Mouse (Mus musculus) ovary, postnatal 10 days (tissue): ENCODE measurements around the gene Pafah1b2.

Experiments
- DNase-seq: peaks from one replicate; pipeline ENCODE4 v3.0.0; 2022; ENCODE audit warnings: low spot score

Pafah1b2 gene

DNA sequence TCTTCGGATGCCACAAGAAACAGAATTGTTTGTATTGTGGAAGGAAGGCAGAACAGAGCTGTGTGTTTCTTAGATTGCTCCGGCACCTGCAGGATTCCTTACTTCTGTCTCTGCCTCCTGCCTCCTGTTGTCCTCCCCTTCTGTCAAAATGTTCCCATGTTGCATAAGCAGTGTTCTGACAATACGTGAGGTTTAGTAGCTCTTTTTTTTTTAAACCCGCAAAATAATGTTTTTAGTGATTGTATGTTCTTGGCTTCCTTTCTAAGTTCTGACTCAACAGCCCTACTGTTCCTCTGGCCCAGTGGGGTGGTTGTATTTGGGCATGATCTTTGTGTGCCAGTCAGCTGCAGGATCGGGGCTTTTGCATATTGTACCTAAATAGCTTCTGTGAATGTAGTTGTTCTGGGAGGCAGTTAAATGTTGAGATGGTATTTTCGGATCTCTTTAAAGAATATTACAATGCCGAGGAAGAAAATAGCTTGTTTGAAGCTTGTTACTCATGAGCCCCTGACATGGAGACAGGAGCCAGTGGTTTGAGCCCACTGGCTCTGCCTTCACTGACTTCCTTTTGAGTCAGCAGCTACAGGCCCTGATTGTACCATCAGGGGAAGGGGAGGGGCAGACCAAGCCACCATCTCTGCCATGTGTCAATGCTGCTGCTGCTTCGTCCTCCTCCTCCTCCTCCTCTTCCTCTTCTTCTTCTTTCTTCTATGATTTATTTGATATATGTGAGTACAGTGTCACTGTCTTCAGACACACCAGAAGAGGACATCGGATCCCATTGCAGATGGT is 13.8 kb upstream of the Pafah1b2 start:
- DNase-seq, result no peak

DNA sequence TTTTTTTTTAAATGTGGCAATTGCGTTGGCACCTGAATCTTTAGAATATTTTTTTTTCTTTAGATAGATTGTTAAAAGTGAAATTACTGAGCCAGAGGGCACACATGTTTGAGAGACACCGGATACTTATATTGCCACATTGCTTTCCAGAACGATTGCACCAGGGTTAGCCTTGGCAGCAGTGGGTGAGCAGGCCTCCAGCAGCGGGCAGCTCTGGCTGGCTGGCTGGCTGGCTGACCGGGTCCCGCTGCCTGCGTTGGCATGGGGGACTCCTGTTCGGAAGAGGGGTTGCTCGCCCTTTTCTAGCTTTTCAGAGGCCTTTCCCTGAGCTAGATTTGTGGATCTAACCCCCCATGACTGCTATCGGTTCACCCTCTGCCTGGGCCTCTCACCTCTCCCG is 11.1 kb upstream of the Pafah1b2 start:
- DNase-seq, result no peak

- no peak for DNase-seq
Observed at GRCm38 (mm10) chr9:46019975-46020374, 7.5 kb upstream of the Pafah1b2 start.

- DNase-seq, result no peak
Observed at GRCm38 (mm10) chr9:46018316-46018715, 5.8 kb upstream of the Pafah1b2 start.

GRCm38 (mm10) chr9:46016417-46016816 is 3.9 kb upstream of the Pafah1b2 start:
- DNase-seq, result no peak

DNA sequence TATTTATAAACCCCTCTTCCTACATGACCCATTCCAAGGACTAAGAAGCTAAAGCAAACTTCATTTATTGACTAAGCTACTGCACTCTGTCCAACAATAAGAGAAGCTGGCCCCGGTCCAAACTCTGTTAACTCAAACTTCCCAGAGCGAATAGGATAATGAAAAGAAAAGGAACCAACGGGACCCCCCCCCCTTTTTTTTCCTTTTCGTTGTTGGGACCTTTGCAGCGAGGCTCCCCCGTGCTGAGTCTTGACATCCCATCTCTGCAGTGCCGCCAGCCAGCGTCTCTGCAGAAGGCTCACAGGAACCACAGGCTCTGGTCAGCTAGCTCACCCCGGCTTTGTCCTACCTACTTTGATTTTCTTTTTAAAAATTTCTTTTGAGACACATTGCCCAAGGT is 3.3 kb upstream of the Pafah1b2 start:
- DNase-seq, result peak; percentile 15

DNA sequence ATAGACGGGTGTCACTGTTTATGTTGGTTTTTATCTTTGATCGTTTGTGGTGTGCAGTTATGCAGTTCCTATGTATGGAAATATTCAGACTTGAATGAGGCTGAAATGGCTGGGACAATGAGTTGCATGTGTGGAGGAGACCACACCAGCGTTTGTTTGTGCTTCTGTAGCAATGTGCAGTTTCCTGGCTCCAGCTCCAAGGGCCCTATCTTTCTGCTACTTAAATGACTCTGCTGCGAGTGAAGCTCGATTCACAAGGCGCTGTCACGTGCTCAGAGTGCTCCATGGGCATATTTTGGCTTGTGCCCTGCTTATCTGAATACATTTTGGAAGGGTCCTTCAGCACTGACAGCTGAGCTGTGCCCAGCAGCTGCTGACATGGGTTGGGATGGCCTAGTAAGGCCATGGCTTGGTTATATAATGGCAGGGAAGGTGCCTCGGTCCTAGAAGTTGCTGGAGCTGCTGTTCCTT is 2.6 kb upstream of the Pafah1b2 start:
- peak; percentile 18 for DNase-seq

GRCm38 (mm10) chr9:46014251-46014681 is 1.8 kb upstream of the Pafah1b2 start:
- DNase-seq, result peak; percentile 24

DNA sequence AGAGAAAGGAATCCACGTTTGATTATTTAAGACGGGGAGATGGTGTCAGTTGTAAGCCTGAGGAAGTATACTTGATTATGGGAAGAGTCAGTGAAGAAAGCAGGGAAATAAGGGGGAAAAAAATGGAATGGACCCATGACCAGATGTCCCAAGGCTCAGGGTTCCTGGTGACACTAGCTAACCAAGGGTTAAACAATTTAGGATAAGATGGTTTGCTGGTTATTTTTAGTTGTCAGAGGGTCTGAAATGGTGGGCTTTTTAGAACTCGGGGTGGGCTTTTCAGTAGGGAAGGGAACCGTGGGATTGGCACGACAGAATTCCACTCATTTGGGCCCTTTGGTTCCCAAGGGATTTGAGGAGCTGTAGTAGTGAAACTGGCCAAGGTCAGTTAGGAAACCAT is 1.1 kb upstream of the Pafah1b2 start:
- no peak for DNase-seq

DNA sequence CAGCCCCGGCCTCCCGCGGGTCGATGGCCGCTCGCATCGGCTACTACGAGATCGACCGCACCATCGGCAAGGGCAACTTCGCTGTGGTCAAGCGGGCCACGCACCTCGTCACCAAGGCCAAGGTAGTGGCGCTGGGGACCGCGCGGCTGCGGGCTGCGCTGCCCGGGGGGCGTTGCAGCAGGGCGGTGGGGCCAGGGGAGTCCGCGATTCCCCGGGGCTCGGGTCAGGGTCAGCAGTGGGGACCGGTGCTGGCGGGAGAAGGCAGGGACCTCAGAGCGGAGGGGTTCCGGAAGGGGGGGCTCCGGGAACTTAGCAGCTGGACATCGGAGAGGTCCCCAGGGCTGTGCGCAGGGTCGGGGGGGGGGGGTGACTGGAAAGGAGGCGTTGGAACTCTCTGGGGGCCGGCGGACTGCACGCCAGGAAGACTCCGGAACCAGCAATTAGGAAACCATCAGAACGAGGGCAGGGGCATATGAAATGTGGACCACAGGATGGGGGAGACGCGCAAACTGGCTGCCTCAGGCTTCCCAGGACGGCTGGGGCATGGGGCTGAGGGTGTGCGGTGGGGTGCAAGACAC is 608 bp upstream of the Pafah1b2 start:
- peak; percentile 18 for DNase-seq

DNA sequence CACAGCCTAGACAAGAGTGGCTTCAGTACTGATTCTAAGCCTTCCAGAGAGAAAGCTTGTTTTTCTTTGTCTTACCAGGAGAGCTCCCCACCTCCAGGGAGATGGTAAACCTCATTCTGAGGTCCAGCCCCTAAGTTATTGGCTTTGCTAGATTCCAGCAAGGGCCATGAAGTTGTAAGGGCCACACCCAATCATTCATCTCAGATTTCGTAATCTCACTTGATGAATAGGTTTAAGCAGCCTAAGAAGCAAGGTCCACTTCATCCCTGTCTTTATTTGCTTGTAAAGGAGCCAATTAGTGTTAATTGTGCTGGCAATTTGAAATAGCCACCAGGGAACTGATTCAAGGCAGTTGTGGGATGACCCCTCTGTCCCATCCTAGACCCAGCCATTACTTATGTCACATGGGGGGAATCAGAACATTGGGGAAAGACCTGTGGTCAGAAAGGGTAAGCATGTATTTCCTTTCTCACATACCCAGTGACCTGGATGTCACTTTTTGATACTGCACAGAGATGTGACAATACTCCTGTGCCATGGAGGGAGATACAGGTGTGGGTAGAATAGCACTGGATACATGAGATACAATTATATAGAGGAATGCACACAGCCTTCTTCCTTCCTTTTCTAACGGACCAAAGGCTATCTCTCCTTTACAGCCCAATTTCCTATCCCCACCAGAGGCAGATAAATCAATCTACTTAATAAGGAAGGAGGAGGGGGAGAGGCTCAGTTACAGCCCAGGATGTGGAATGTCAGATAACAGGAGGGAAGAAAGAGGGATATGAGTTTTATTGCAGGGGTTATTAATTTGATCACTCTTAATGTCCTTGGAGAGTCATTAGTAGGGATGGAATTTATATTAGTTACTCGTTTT is 1.2 kb downstream of the Pafah1b2 start:
- no peak for DNase-seq

DNA sequence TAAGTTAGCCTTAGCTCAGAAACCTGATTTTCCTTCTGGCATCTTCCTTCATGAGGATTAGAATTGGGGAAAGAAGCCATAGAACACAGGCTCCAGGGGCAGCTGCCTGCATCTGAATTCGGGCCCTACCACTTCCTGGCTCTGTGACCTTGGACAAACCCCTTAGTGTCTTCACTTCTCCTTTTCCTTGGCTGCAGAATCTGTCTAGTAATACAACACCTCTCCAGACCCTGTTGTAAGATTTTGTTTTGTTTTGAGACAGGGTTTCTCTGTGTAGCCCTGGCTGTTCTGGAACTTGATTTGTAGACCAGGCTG is 2.9 kb downstream of the Pafah1b2 start:
- DNase-seq, result no peak

GRCm38 (mm10) chr9:46008931-46009668 is 3.4 kb downstream of the Pafah1b2 start:
- DNase-seq, result no peak

GRCm38 (mm10) chr9:46006224-46006623 is 6.3 kb downstream of the Pafah1b2 start:
- no peak for DNase-seq

GRCm38 (mm10) chr9:46004529-46004928 is 8.0 kb downstream of the Pafah1b2 start:
- no peak for DNase-seq

GRCm38 (mm10) chr9:46003729-46004128 is 8.8 kb downstream of the Pafah1b2 start:
- DNase-seq, result peak; percentile 95

GRCm38 (mm10) chr9:45999009-45999408 is 13.5 kb downstream of the Pafah1b2 start:
- DNase-seq, result no peak

GRCm38 (mm10) chr9:45985229-45985567 is 27.3 kb downstream of the Pafah1b2 start:
- no peak for DNase-seq

GRCm38 (mm10) chr9:45984409-45985228 is 27.9 kb downstream of the Pafah1b2 start:
- peak; percentile 83 for DNase-seq

DNA sequence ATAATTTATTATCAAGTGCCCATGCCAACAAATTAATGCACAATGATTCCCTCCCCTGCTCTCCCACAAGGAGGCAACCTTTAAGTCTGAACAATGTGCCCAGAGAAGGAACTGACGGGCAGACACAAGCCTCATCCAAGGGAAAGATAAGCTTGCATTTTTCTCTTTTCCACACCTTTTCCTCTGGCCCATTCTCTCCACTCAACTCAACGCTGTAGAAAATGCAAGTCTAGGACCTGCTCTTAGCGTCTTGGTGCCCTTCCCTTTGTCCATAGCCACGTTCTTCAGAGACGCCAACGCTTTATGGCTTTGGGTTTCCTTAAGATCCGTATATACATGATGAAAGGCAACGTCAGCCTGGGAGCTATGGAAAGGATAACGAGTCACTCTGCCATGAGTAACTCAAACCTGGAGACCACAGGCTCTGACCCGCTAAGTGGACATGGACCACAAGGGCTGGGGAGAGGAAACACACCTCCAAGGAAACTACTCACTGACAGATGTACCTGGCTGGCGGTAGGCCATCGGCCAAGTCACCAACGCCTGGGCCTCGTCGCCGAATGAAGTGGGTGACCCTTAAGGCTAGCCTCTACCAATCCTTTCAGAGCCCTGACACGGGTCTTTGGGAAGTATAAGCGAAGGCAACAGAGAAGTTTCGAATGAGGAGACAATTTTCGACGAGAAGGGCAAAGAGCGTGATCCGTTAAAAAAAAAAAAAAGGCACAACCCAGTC is 28.6 kb downstream of the Pafah1b2 start:
- DNase-seq, result peak; percentile 24

DNA sequence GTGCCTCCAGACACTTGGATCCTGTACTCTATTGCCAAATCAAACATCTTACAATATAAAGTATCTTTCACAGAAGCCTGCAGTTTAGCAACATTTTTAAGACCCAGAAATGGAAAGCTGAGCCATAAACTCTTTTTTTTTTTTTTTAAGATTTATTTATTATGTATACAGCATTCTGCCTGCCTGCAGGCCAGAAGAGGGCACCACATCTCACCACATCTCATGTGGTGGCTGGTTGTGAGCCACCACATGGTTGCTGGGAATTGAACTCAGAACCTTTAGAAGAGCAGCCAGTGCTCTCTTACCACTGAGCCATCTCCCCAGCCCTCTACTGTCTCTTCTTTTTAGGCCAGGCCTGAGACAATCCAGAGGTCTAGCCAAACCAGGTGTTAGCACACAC is 31.2 kb downstream of the Pafah1b2 start:
- DNase-seq, result no peak
